Mouse (Mus musculus) adrenal gland, postnatal 36 days (tissue): ENCODE data around the gene Gdap2. TPM values are rescaled to one million over a fixed set of nuclear protein-coding genes. Genes with fewer than 3 reads are reported as not detected.
A peak's percentile ranks its signal among the peaks of the same experiment; 100 is the strongest.

Experiments used
- DNase-seq, 2 experiments: peaks; one replicate each; pipeline ENCODE4 v3.0.0; 2021; ENCODE audit warnings: mixed read lengths in 1 of 2
- long read RNA-seq, 2 experiments: library from polyadenylated mRNA; stranded (forward); transcript quantifications; one replicate each; pipeline ENCODE4 v2.0.0; 2021; ENCODE audit warnings: borderline sequencing depth in 2 of 2
- total RNA-seq, 2 experiments: library from RNA; stranded (reverse); gene quantifications; 2 replicates each; pipeline ENCODE4 v1.2.3; 2021

Gene Gdap2
- 10 to 100 TPM; 18.0 to 20.8 TPM for total RNA-seq
- long read RNA-seq, experiment 1, transcript Gdap2-201 (14 exons, 3,008 nt), result major isoform, 35 of 40 reads
- long read RNA-seq, experiment 1, partial matches to known transcripts, result 1 of 40 reads
- long read RNA-seq, experiment 1, other reads (novel, unspliced or antisense), result 4 of 40 reads
- long read RNA-seq, experiment 2, transcript Gdap2-201 (14 exons, 3,008 nt), result major isoform, 5 of 6 reads
- long read RNA-seq, experiment 2, partial matches to known transcripts, result 0 of 6 reads
- long read RNA-seq, experiment 2, other reads (novel, unspliced or antisense), result 1 of 6 reads

- DNase-seq, result peak; percentile 97
Measured at GRCm38 (mm10) chr3:100162315-100163105, at the start of gene Gdap2, which contains the start of gene Wdr3. Gene Gdap2, plus strand, starts transcription at chr3:100162381. Gene Wdr3, minus strand, starts transcription at chr3:100162407.

- DNase-seq, result no peak
Measured at GRCm38 (mm10) chr3:100118681-100119080, 43.5 kb upstream of the Gdap2 start.

DNA sequence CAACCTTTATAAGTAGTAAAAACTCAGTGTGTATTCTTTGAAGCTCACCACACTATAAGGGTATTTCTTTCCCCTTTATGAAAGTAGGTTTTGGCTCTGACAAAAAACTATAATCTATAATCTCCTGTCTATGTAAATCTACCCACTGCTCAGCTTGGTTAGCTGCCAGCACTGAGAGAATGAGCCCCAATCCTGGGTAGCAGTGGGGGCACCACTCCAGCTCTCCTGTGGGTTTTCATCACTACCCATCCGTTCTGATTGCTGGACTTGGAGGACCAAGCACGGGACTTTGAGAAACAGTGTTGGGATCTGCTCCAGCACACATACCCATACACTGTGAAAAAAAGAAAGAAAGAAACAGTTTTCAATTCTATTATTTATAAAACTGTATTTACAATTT is 40.2 kb upstream of the Gdap2 start:
- no peak for DNase-seq

GRCm38 (mm10) chr3:100122445-100122844 is 39.7 kb upstream of the Gdap2 start:
- no peak for DNase-seq

- DNase-seq, result no peak
Measured at GRCm38 (mm10) chr3:100160682-100161445, 1.3 kb upstream of the Gdap2 start.

GRCm38 (mm10) chr3:100161665-100162314 is 391 bp upstream of the Gdap2 start:
- no peak for DNase-seq

- DNase-seq, result peak in 1 of 2 experiments; percentile 5
Measured at GRCm38 (mm10) chr3:100163556-100163955, 1.4 kb downstream of the Gdap2 start.

- DNase-seq, result no peak
Measured at GRCm38 (mm10) chr3:100164991-100165390, 2.8 kb downstream of the Gdap2 start.

DNA sequence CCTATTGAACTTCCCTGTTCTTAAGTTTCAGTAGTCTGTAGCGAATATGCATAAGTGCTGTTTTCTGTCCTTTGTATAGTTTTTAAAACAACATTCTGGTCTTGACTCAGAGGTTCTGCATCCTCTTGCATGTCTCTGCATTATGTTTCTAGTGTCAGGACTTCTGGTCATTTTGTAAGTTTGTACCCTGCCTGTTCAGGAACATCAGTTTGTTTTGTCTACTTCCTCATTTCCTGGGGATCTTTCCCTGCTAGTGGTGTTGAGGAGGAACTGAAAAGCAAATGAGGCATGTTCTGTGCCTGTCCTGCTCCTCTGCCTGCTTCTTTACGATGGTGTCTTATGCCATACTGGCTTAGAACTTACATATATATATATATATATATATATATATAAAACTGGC is 13.8 kb downstream of the Gdap2 start:
- no peak for DNase-seq

DNA sequence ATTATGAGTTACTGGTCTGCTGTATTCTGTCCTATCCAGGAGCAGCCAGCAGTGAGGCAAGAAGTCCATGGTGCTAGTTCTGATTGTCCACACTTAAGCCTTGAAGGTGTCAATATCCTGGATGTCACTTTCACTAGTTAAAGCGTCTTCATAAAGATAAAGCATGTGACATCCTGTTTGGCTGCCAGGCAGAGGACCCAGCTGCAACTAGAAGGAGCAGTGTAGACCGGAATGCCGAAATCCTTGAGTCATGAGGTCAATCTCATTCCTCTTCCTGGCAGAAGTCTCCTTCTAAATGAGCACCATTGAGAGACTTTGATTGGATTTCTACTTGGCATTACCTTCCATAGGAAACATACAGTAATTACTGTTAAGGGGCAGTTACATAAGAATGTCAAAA is 18.3 kb downstream of the Gdap2 start:
- no peak for DNase-seq

DNA sequence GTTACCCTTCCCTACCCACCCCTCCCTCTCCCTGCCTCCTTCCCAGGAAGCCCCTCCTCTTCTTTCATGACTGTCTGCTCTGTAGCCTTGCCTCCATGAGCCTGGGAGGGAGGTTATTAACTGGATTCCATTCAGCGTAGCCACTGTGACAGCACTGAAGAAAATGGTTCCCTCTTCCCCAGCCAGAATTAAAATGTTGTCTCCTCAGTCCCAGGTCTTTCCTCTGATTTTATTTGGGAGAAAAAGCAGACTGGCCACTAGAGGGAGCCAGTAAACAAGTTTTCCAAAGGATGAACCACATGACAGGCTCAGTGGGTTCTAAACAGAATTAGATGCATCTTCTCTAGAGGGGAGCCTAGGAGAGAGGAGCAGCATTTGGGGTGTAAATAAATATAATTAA is 27.3 kb downstream of the Gdap2 start:
- peak; percentile 38 to 67 for DNase-seq

DNA sequence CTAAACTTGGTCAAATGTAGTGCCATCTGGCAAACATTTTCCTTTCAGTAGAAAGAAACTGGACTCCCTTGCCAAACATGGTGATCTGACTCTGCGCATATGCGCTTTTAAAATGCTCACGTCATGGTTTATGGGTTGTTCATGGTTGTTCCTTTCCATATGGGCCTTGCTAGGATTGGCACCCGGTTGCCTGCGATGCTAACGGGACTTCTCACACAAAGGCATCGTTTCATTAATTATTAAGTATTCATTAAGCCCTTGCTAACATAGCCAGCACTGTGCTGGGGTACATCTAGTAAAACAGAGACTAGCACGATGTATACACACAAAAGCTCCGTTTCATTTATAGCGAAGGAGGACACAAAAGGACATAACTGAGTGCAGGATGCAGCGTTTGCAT is 27.7 kb downstream of the Gdap2 start:
- DNase-seq, result no peak

GRCm38 (mm10) chr3:100194210-100194609 is 32.0 kb downstream of the Gdap2 start:
- DNase-seq, result no peak

- DNase-seq, result peak; percentile 4 to 45
Measured at GRCm38 (mm10) chr3:100201554-100201953, 39.4 kb downstream of the Gdap2 start.

DNA sequence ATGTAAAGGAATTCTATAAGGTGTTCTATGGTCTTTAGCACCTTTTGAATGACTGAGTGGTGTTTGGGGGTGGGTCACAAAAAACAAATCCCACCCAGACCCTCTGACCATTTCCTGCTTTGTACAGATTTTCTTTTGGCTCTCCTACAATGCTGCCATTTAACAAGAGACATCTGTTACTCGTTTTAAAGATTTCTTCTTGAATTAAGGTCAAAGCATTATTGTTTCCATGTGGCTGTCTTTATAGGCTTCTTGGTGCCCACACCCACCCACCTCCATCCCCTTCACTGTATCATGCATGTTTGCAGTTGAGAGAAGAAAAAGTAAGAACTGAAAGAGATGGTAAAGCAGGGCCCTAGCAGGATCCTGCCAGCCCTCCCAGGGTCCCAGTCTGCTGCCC is 44.8 kb downstream of the Gdap2 start:
- no peak for DNase-seq

DNA sequence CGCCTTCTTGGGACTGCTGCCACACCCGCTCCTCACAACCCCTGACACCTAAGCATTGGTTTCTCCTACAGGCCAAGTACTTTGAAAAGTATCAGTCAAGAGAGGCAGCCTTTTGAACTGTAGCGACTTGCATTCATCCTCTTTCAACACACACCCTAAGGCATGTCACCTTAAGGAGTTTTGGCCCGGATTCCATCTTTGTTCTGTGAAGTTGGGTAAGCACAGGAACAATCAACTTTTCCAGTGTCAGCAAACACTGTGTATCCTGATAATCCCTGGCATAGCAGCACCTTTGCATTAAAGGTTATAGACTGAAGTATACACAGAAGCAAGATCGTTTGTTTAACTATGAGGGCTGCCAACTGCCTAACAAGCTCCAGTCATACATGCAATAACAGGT is 53.3 kb downstream of the Gdap2 start:
- DNase-seq, result no peak

DNA sequence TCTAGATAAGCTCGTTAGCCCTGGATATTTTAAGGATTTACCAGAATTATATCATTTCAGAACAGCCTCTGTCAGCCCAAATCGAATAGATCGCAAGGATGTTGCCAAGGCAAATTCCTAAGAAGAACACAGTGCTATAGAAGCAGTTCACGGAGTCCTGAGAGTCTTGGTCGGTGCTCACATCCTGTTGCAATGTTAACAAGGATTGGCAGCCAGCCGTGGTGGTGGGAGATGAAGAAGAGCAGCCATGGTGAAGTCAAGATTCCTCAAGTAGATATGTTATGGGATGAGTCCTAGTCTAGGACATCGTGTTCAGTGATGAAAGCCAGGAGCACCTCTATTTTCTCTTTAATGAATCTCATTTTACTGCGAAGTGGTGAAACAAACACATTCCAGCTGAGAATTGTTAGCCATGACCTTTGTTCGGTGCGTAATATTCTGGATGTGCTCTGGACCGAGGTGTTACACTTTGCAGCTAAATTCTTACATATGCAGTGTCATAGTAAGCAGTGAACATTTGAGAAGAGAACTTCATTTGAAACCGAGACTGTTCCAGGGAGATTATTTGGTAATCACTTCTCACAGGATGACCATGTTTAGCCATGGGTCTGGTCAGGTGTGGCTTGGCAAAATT is 63.3 kb downstream of the Gdap2 start:
- no peak for DNase-seq

- DNase-seq, result no peak
Measured at GRCm38 (mm10) chr3:100227509-100227908, 65.3 kb downstream of the Gdap2 start.

DNA sequence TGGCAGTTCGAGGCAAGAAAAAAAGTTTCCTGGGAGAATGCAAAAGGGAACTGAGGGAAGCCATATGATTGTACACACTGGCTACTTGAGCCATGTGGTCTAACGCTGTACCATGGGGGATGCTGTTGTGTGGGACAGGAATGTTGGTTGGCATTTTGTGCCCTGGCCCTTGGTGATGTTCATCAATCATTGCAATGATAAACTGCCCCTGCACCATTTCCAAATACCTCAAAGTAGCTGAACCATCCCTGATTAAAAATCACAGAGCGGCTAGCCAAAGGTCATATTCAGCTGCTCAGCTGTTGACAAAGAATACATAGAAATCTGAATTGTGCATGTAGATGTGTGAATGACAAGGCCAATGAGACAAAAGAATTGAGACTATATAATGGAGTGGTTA is 66.8 kb downstream of the Gdap2 start:
- no peak for DNase-seq

GRCm38 (mm10) chr3:100236725-100237436 is 74.7 kb downstream of the Gdap2 start:
- no peak for DNase-seq

GRCm38 (mm10) chr3:100242230-100242629 is 80.0 kb downstream of the Gdap2 start:
- no peak for DNase-seq
